10 mouse cellular contexts compared by ENCODE assay signal in genomic region chr7:98924380-98924869, GRCm38 (mm10).
A peak's percentile ranks its signal among the peaks of the same experiment; 100 is the strongest.
DNase-seq lines count a peak whose midpoint lies in the region; ATAC-seq and TF ChIP-seq lines count a peak whose summit lies in the region.
"Had no signal": no experiment of that assay in that cellular context is flagged by ENCODE, and none has a peak within 500 bp of the region (broad histone marks: within the 10 kb centered on the region; RNA-seq: fewer than 3 reads in every experiment).

No protein-coding gene starts in this region.

- H3K27ac ChIP-seq in kidney, embryonic 16.5 days (ENCODE audit: low read length): peak overlapping the region; percentile 50; the same call in 1 of the 2 replicates
- H3K27ac ChIP-seq in forebrain, embryonic 14.5 days (ENCODE audit: low read depth, low read length): peak overlapping the region; percentile 33; the same call in 1 of the 2 replicates
- no peak overlapping the region for H3K27ac ChIP-seq in limb, embryonic 14.5 days (replicated peaks; ENCODE audit: low read depth, low read length)
- H3K27ac ChIP-seq in neural tube, embryonic 15.5 days (replicated peaks): peak overlapping the region; percentile 80
- H3K27ac ChIP-seq in thymus, adult 2 months (ENCODE audit: control insufficient read depth, insufficient read depth, low read length): no peak overlapping the region
- H3K27ac ChIP-seq: liver, embryonic 13.5 days had no signal

- no peak overlapping the region for H3K4me3 ChIP-seq in kidney, embryonic 16.5 days (ENCODE audit: low read length)
- no peak overlapping the region for H3K4me3 ChIP-seq in forebrain, embryonic 14.5 days (ENCODE audit: low read depth, low read length)
- H3K4me3 ChIP-seq in limb, embryonic 14.5 days (replicated peaks; ENCODE audit: low read length): no peak overlapping the region
- no peak overlapping the region for H3K4me3 ChIP-seq in neural tube, embryonic 15.5 days (replicated peaks)
- no peak overlapping the region for H3K4me3 ChIP-seq in thymus, adult 2 months (ENCODE audit: control insufficient read depth, insufficient read depth, low read length)
- H3K4me3 ChIP-seq: liver, embryonic 13.5 days had no signal

- no peaks in the 10 kb centered on the region for H3K36me3 ChIP-seq in kidney, embryonic 16.5 days (ENCODE audit: insufficient read depth, low read length)
- H3K36me3 ChIP-seq in forebrain, embryonic 14.5 days (ENCODE audit: control insufficient read depth, insufficient read depth, low read length): no peaks in the 10 kb centered on the region
- H3K36me3 ChIP-seq in limb, embryonic 14.5 days (ENCODE audit: control insufficient read depth, insufficient read depth, low read length): no peaks in the 10 kb centered on the region
- H3K36me3 ChIP-seq in neural tube, embryonic 15.5 days: no peaks in the 10 kb centered on the region
- no peaks in the 10 kb centered on the region for H3K36me3 ChIP-seq in thymus, adult 2 months (ENCODE audit: control insufficient read depth, insufficient read depth, low read length)
- H3K36me3 ChIP-seq: liver, embryonic 13.5 days had no signal

- no peaks in the 10 kb centered on the region for H3K27me3 ChIP-seq in kidney, embryonic 16.5 days (ENCODE audit: insufficient read depth, low read length)
- no peaks in the 10 kb centered on the region for H3K27me3 ChIP-seq in forebrain, embryonic 14.5 days (replicated peaks; ENCODE audit: control insufficient read depth, insufficient read depth, low read length)
- H3K27me3 ChIP-seq in limb, embryonic 14.5 days (ENCODE audit: control insufficient read depth, insufficient read depth, low read length): no peaks in the 10 kb centered on the region
- no peaks in the 10 kb centered on the region for H3K27me3 ChIP-seq in neural tube, embryonic 15.5 days (replicated peaks)
- no peaks in the 10 kb centered on the region for H3K27me3 ChIP-seq in thymus, adult 2 months (ENCODE audit: control insufficient read depth, insufficient read depth, low read length)
- H3K27me3 ChIP-seq: liver, embryonic 13.5 days had no signal

- no peak for TF ChIP-seq POLR2A in limb, embryonic 14.5 days (IDR thresholded peaks at IDR 0.05; ENCODE audit: borderline replicate concordance, extremely low read depth, insufficient read depth, insufficient read length)
- no peak for TF ChIP-seq POLR2A in thymus, adult 2 months (IDR thresholded peaks at IDR 0.05; ENCODE audit: control insufficient read depth, extremely low read depth, insufficient read depth, low read length, poor library complexity)

- 10% methylated on average over 18 of the region's 18 CpGs for WGBS in kidney, embryonic 16.5 days
- 61% methylated on average over 18 of the region's 18 CpGs for WGBS in forebrain, embryonic 14.5 days
- WGBS in limb, embryonic 14.5 days: 44% methylated on average over 18 of the region's 18 CpGs
- WGBS in neural tube, embryonic 15.5 days: 7% methylated on average over 18 of the region's 18 CpGs
- WGBS in thymus, adult 2 months: 95% methylated on average over 18 of the region's 18 CpGs

- TF ChIP-seq CTCF in thymus, adult 2 months (IDR thresholded peaks at IDR 0.05; ENCODE audit: borderline replicate concordance, control insufficient read depth, extremely low read depth, insufficient read depth, low read length, poor library complexity): no peak

- peak; percentile 50; the same call in 1 of the 2 replicates for ATAC-seq in kidney, embryonic 16.5 days (ENCODE audit: low FRiP score, low TSS enrichment)
- ATAC-seq in forebrain, embryonic 14.5 days: peak; percentile 50; the same call in 1 of the 2 replicates
- no peak for ATAC-seq in limb, embryonic 14.5 days (ENCODE audit: low FRiP score, low read depth)
- peak; percentile 76; the same call in 1 of the 2 replicates for ATAC-seq in neural tube, embryonic 15.5 days (ENCODE audit: low FRiP score)
- no peak for ATAC-seq in megakaryocyte, adult 5-6 weeks (ENCODE audit: poor library complexity, severe bottlenecking)

- peaks cover 38% of the 10 kb centered on the region for H3K4me1 ChIP-seq in kidney, embryonic 16.5 days (ENCODE audit: insufficient read depth, low read length)
- H3K4me1 ChIP-seq in forebrain, embryonic 14.5 days (ENCODE audit: control insufficient read depth, insufficient read depth, low read length): no peaks in the 10 kb centered on the region; the same call in 1 of the 2 replicates
- H3K4me1 ChIP-seq in limb, embryonic 14.5 days (ENCODE audit: control insufficient read depth, insufficient read depth, low read length): peaks cover 16% of the 10 kb centered on the region
- peaks cover 27% of the 10 kb centered on the region for H3K4me1 ChIP-seq in neural tube, embryonic 15.5 days
- no peaks in the 10 kb centered on the region for H3K4me1 ChIP-seq in thymus, adult 2 months (replicated peaks; ENCODE audit: control insufficient read depth, insufficient read depth, low read length)

- H3K9me3 ChIP-seq in kidney, embryonic 16.5 days (ENCODE audit: low read length): no peaks in the 10 kb centered on the region
- no peaks in the 10 kb centered on the region for H3K9me3 ChIP-seq in forebrain, embryonic 14.5 days (replicated peaks; ENCODE audit: control insufficient read depth, low read length)
- no peaks in the 10 kb centered on the region for H3K9me3 ChIP-seq in limb, embryonic 14.5 days (ENCODE audit: control insufficient read depth, low read length)
- H3K9me3 ChIP-seq in neural tube, embryonic 15.5 days (replicated peaks): no peaks in the 10 kb centered on the region
- H3K9me3 ChIP-seq: liver, embryonic 13.5 days had no signal

- no peak for DNase-seq in kidney, postnatal 14 days
- peak; percentile 35 for DNase-seq in forebrain, embryonic 14.5 days (ENCODE audit: low spot score)
- DNase-seq in limb, embryonic 14.5 days (ENCODE audit: low spot score): peak; percentile 40
- no peak for DNase-seq in thymus, adult 2 months
- no peak for DNase-seq in thymus, postnatal 25 days
- DNase-seq: cerebellum, adult 8-10 months; liver, embryonic 13.5 days had no signal

- H3K9ac ChIP-seq in kidney, embryonic 16.5 days (replicated peaks; ENCODE audit: low read length): peak overlapping the region; percentile 48
- H3K9ac ChIP-seq in forebrain, embryonic 14.5 days (ENCODE audit: low read length): peak overlapping the region; percentile 45
- H3K9ac ChIP-seq in limb, embryonic 14.5 days (ENCODE audit: low read depth, low read length, severe bottlenecking): no peak overlapping the region
- H3K9ac ChIP-seq in neural tube, embryonic 15.5 days (replicated peaks): no peak overlapping the region; the same call in 1 of the 2 replicates
- H3K9ac ChIP-seq: liver, embryonic 13.5 days had no signal

- H3K4me2 ChIP-seq in kidney, embryonic 16.5 days (replicated peaks; ENCODE audit: low read depth, low read length): peak overlapping the region; percentile 34; the same call in 1 of the 2 replicates
- peak overlapping the region; percentile 5; the same call in 1 of the 2 replicates for H3K4me2 ChIP-seq in forebrain, embryonic 14.5 days (ENCODE audit: low read length)
- H3K4me2 ChIP-seq in limb, embryonic 14.5 days (replicated peaks; ENCODE audit: low read depth, low read length, severe bottlenecking): no peak overlapping the region
- H3K4me2 ChIP-seq in neural tube, embryonic 15.5 days: peak overlapping the region; percentile 46
- H3K4me2 ChIP-seq: liver, embryonic 13.5 days had no signal

Comparison
In these comparisons a context has a peak if more than half of its experiments do, and no peak if none do; other contexts are left out.
1. ATAC-seq: peak in kidney, embryonic 16.5 days (single experiment), forebrain, embryonic 14.5 days (single experiment) and neural tube, embryonic 15.5 days (single experiment); none in limb, embryonic 14.5 days (single experiment) and megakaryocyte, adult 5-6 weeks (single experiment).
2. H3K27ac ChIP-seq: peak in kidney, embryonic 16.5 days (single experiment), forebrain, embryonic 14.5 days (single experiment) and neural tube, embryonic 15.5 days (single experiment); none in limb, embryonic 14.5 days (single experiment) and thymus, adult 2 months (single experiment).
3. H3K9ac ChIP-seq: peak in kidney, embryonic 16.5 days (single experiment) and forebrain, embryonic 14.5 days (single experiment); none in limb, embryonic 14.5 days (single experiment) and neural tube, embryonic 15.5 days (single experiment).
4. DNase-seq: peak in forebrain, embryonic 14.5 days (single experiment) and limb, embryonic 14.5 days (single experiment); none in kidney, postnatal 14 days (single experiment), thymus, adult 2 months (single experiment) and thymus, postnatal 25 days (single experiment).